Mouse (Mus musculus): ENCODE data around the gene Exosc9. TPM values are rescaled to one million over a fixed set of nuclear protein-coding genes. Genes with fewer than 3 reads are reported as not detected.
A peak's percentile ranks its signal among the peaks of the same experiment; 100 is the strongest.

The Exosc9 gene
- 52.2 and 53.3 TPM in 2 replicates for polyA plus RNA-seq (2011; ENCODE audit: insufficient read length, low read depth, missing spikeins)

- H3K4me1 ChIP-seq (ENCODE audit: control insufficient read depth, insufficient read depth, low read length), result no peaks in the 10 kb centered on the region
- peak within 1 kb of the TSS; percentile 98 for H3K4me3 ChIP-seq (ENCODE audit: insufficient read depth, low read length)
- TF ChIP-seq CTCF (IDR thresholded peaks at IDR 0.05; ENCODE audit: borderline replicate concordance, insufficient read depth, low read length) (no peak), POLR2A (IDR thresholded peaks at IDR 0.05; ENCODE audit: low read depth, low read length) (peak; percentile 84)
- H3K27ac ChIP-seq (ENCODE audit: insufficient read depth, low read length), result peak within 1 kb of the TSS; percentile 62
Measured at GRCm38 (mm10) chr3:36552406-36553047, at the start of gene Exosc9. TSS of gene Exosc9 (plus strand) at chr3:36552606.

- Histone ChIP-seq H3K4me1 (ENCODE audit: control insufficient read depth, insufficient read depth, low read length) (peaks cover 3% of the 10 kb centered on the region), H3K4me3 (ENCODE audit: insufficient read depth, low read length) (no peak overlapping the region), H3K27ac (ENCODE audit: insufficient read depth, low read length) (no peak overlapping the region)
- TF ChIP-seq CTCF (IDR thresholded peaks at IDR 0.05; ENCODE audit: borderline replicate concordance, insufficient read depth, low read length) (no peak), POLR2A (IDR thresholded peaks at IDR 0.05; ENCODE audit: low read depth, low read length) (no peak)
Measured at GRCm38 (mm10) chr3:36505306-36505705, 47.1 kb upstream of the Exosc9 start.

GRCm38 (mm10) chr3:36505809-36506735 is 46.3 kb upstream of the Exosc9 start:
- no peak overlapping the region for H3K4me3 ChIP-seq (ENCODE audit: insufficient read depth, low read length)
- H3K4me1 ChIP-seq (ENCODE audit: control insufficient read depth, insufficient read depth, low read length), result peaks cover 2% of the 10 kb centered on the region
- TF ChIP-seq POLR2A (IDR thresholded peaks at IDR 0.05; ENCODE audit: low read depth, low read length), result no peak
- TF ChIP-seq CTCF (IDR thresholded peaks at IDR 0.05; ENCODE audit: borderline replicate concordance, insufficient read depth, low read length), result no peak
- H3K27ac ChIP-seq (ENCODE audit: insufficient read depth, low read length), result no peak overlapping the region

- no peaks in the 10 kb centered on the region for H3K4me1 ChIP-seq (ENCODE audit: control insufficient read depth, insufficient read depth, low read length)
- TF ChIP-seq CTCF (IDR thresholded peaks at IDR 0.05; ENCODE audit: borderline replicate concordance, insufficient read depth, low read length) (no peak), POLR2A (IDR thresholded peaks at IDR 0.05; ENCODE audit: low read depth, low read length) (no peak)
- no peak overlapping the region for H3K4me3 ChIP-seq (ENCODE audit: insufficient read depth, low read length)
- H3K27ac ChIP-seq (ENCODE audit: insufficient read depth, low read length), result no peak overlapping the region
Measured at GRCm38 (mm10) chr3:36511491-36511890, 40.9 kb upstream of the Exosc9 start.

GRCm38 (mm10) chr3:36516196-36516595 is 36.2 kb upstream of the Exosc9 start:
- H3K4me3 ChIP-seq (ENCODE audit: insufficient read depth, low read length), result no peak overlapping the region
- TF ChIP-seq POLR2A (IDR thresholded peaks at IDR 0.05; ENCODE audit: low read depth, low read length), result no peak
- no peak for TF ChIP-seq CTCF (IDR thresholded peaks at IDR 0.05; ENCODE audit: borderline replicate concordance, insufficient read depth, low read length)

GRCm38 (mm10) chr3:36521073-36522060 is 31.0 kb upstream of the Exosc9 start, which contains the start of gene Gm11549:
TSS of gene Gm11549 (minus strand) at chr3:36521813.
- Histone ChIP-seq H3K4me1 (ENCODE audit: control insufficient read depth, insufficient read depth, low read length) (no peaks in the 10 kb centered on the region), H3K4me3 (ENCODE audit: insufficient read depth, low read length) (peak within 1 kb of the TSS; percentile 26), H3K27ac (ENCODE audit: insufficient read depth, low read length) (no peak within 1 kb of the TSS)
- no peak for TF ChIP-seq POLR2A (IDR thresholded peaks at IDR 0.05; ENCODE audit: low read depth, low read length)
- TF ChIP-seq CTCF (IDR thresholded peaks at IDR 0.05; ENCODE audit: borderline replicate concordance, insufficient read depth, low read length), result no peak

More at GRCm38 (mm10) chr3:36516196-36516595, 36.2 kb upstream of the Exosc9 start:
- Histone ChIP-seq H3K4me1 (ENCODE audit: control insufficient read depth, insufficient read depth, low read length) (no peaks in the 10 kb centered on the region), H3K27ac (ENCODE audit: insufficient read depth, low read length) (no peak overlapping the region)

GRCm38 (mm10) chr3:36522137-36522536 is 30.3 kb upstream of the Exosc9 start:
- Histone ChIP-seq H3K4me3 (ENCODE audit: insufficient read depth, low read length) (no peak overlapping the region), H3K27ac (ENCODE audit: insufficient read depth, low read length) (no peak overlapping the region), H3K4me1 (ENCODE audit: control insufficient read depth, insufficient read depth, low read length) (no peaks in the 10 kb centered on the region)
- TF ChIP-seq CTCF (IDR thresholded peaks at IDR 0.05; ENCODE audit: borderline replicate concordance, insufficient read depth, low read length) (no peak), POLR2A (IDR thresholded peaks at IDR 0.05; ENCODE audit: low read depth, low read length) (no peak)

- Histone ChIP-seq H3K4me3 (ENCODE audit: insufficient read depth, low read length) (no peak overlapping the region), H3K4me1 (ENCODE audit: control insufficient read depth, insufficient read depth, low read length) (no peaks in the 10 kb centered on the region), H3K27ac (ENCODE audit: insufficient read depth, low read length) (no peak overlapping the region)
- TF ChIP-seq CTCF (IDR thresholded peaks at IDR 0.05; ENCODE audit: borderline replicate concordance, insufficient read depth, low read length) (no peak), POLR2A (IDR thresholded peaks at IDR 0.05; ENCODE audit: low read depth, low read length) (no peak)
Measured at GRCm38 (mm10) chr3:36524466-36524865, 27.9 kb upstream of the Exosc9 start.

- Histone ChIP-seq H3K4me3 (ENCODE audit: insufficient read depth, low read length) (no peak overlapping the region), H3K27ac (ENCODE audit: insufficient read depth, low read length) (no peak overlapping the region; the same call in 1 of the 2 replicates), H3K4me1 (ENCODE audit: control insufficient read depth, insufficient read depth, low read length) (no peaks in the 10 kb centered on the region; the same call in 1 of the 2 replicates)
- TF ChIP-seq CTCF (IDR thresholded peaks at IDR 0.05; ENCODE audit: borderline replicate concordance, insufficient read depth, low read length), result no peak
- no peak for TF ChIP-seq POLR2A (IDR thresholded peaks at IDR 0.05; ENCODE audit: low read depth, low read length)
Measured at GRCm38 (mm10) chr3:36530345-36530744, 22.1 kb upstream of the Exosc9 start.

All from embryonic fibroblast, embryonic 13.5 days (primary cell).